Mouse (Mus musculus) cerebellum, adult 2 months (tissue): ENCODE data around the gene Arhgap45.

Experiments
- CTCF ChIP-seq: fragments of 200-500 bp; IDR thresholded peaks from 2 replicates; pipeline ENCODE4 v1.5.1; 2011; ENCODE audit warnings: low read depth, mild to moderate bottlenecking, control low read depth, low read length, moderate library complexity, borderline replicate concordance; ENCODE audit not compliant: insufficient read depth
- POLR2A ChIP-seq: fragments of 200-500 bp; IDR thresholded peaks from 2 replicates; pipeline ENCODE4 v1.6.1; 2011; ENCODE audit warnings: low read length, control low read depth, borderline replicate concordance; ENCODE audit not compliant: insufficient read depth

GRCm38 (mm10) chr10:79966886-79967400, 49.5 kb upstream of the Arhgap45 start:
- TF ChIP-seq POLR2A: no peak
- TF ChIP-seq CTCF: no peak
